Mouse (Mus musculus): ENCODE measurements around the gene Zfp575. TPM values are rescaled to one million over a fixed set of nuclear protein-coding genes. Genes with fewer than 3 reads are reported as not detected.

Gene Zfp575
- polyA plus RNA-seq, 1 experiment from 2014 or later, result 7.3 TPM

GRCm38 (mm10) chr7:24617763-24618162, 30.3 kb upstream of the Zfp575 start:
- H3K4me2 ChIP-seq, result no peak overlapping the region
- H3K4me1 ChIP-seq, result peaks cover 2% of the 10 kb centered on the region; the same call in 1 of the 2 replicates
- peaks cover 7% of the 10 kb centered on the region; the same call in 1 of the 2 replicates for H3K9me3 ChIP-seq
- no peak overlapping the region for H3K27ac ChIP-seq
- WGBS, result 83% methylated on average over 8 of the region's 8 CpGs
- peaks cover 25% of the 10 kb centered on the region for H3K27me3 ChIP-seq
- ATAC-seq (ENCODE audit: insufficient number of reproducible peaks, insufficient read depth, low FRiP score, low TSS enrichment, low read depth), result no peak
- H3K36me3 ChIP-seq, result peaks cover 5% of the 10 kb centered on the region; the same call in 1 of the 2 replicates
- H3K9ac ChIP-seq, result no peak overlapping the region
- no peak overlapping the region for H3K4me3 ChIP-seq

GRCm38 (mm10) chr7:24614816-24615215, 27.4 kb upstream of the Zfp575 start:
- no peak overlapping the region for H3K9ac ChIP-seq
- H3K27ac ChIP-seq, result no peak overlapping the region
- H3K4me1 ChIP-seq, result peaks cover 24% of the 10 kb centered on the region
- 73% methylated on average over 13 of the region's 13 CpGs for WGBS
- no peak overlapping the region for H3K4me3 ChIP-seq
- no peaks in the 10 kb centered on the region for H3K36me3 ChIP-seq
- no peak overlapping the region for H3K4me2 ChIP-seq
- peaks cover 54% of the 10 kb centered on the region for H3K27me3 ChIP-seq
- 0 out of 2 replicates have a peak, but pooled peaks cover 2% of the 10 kb centered on the region for H3K9me3 ChIP-seq
- ATAC-seq (ENCODE audit: insufficient number of reproducible peaks, insufficient read depth, low FRiP score, low TSS enrichment, low read depth), result no peak

GRCm38 (mm10) chr7:24612308-24612910, 25.0 kb upstream of the Zfp575 start:
- Histone ChIP-seq H3K4me2 (peak overlapping the region; percentile 67), H3K27me3 (peaks cover 63% of the 10 kb centered on the region), H3K4me3 (peak overlapping the region; percentile 46), H3K4me1 (peaks cover 24% of the 10 kb centered on the region), H3K9me3 (no peaks in the 10 kb centered on the region), H3K9ac (no peak overlapping the region), H3K36me3 (peaks cover 12% of the 10 kb centered on the region; the same call in 1 of the 2 replicates), H3K27ac (no peak overlapping the region)
- ATAC-seq (ENCODE audit: insufficient number of reproducible peaks, insufficient read depth, low FRiP score, low TSS enrichment, low read depth), result no peak
- WGBS, result 3% methylated on average over 27 of the region's 27 CpGs

- 15% methylated on average over 7 of the region's 7 CpGs for WGBS
- Histone ChIP-seq H3K27ac (no peak overlapping the region), H3K4me2 (peak overlapping the region; percentile 67), H3K36me3 (peaks cover 17% of the 10 kb centered on the region; the same call in 1 of the 2 replicates), H3K4me3 (peak overlapping the region; percentile 46), H3K27me3 (peaks cover 63% of the 10 kb centered on the region), H3K9ac (peak overlapping the region; percentile 46), H3K9me3 (no peaks in the 10 kb centered on the region), H3K4me1 (peaks cover 24% of the 10 kb centered on the region)
- no peak for ATAC-seq (ENCODE audit: insufficient number of reproducible peaks, insufficient read depth, low FRiP score, low TSS enrichment, low read depth)
Observed at GRCm38 (mm10) chr7:24611709-24612108, 24.3 kb upstream of the Zfp575 start.

- Histone ChIP-seq H3K4me1 (peaks cover 24% of the 10 kb centered on the region), H3K27me3 (peaks cover 63% of the 10 kb centered on the region), H3K36me3 (peaks cover 17% of the 10 kb centered on the region; the same call in 1 of the 2 replicates), H3K4me3 (peak overlapping the region; percentile 46), H3K9ac (peak overlapping the region; percentile 46), H3K9me3 (no peaks in the 10 kb centered on the region), H3K4me2 (peak overlapping the region; percentile 67), H3K27ac (peak overlapping the region; percentile 51; the same call in 1 of the 2 replicates)
- ATAC-seq (ENCODE audit: insufficient number of reproducible peaks, insufficient read depth, low FRiP score, low TSS enrichment, low read depth), result peak; percentile 28; the same call in 1 of the 2 replicates
- WGBS, result under 1% methylated on average over 36 of the region's 36 CpGs
Observed at GRCm38 (mm10) chr7:24610879-24611494, 23.5 kb upstream of the Zfp575 start.

GRCm38 (mm10) chr7:24610144-24610878, 22.9 kb upstream of the Zfp575 start, which contains the start of gene Phldb3:
Gene Phldb3 (plus strand): TSS chr7:24610763.
- WGBS, result 3% methylated on average over 27 of the region's 27 CpGs

GRCm38 (mm10) chr7:24608561-24608960, 21.1 kb upstream of the Zfp575 start:
- H3K27ac ChIP-seq, result no peak overlapping the region
- peaks cover 17% of the 10 kb centered on the region; the same call in 1 of the 2 replicates for H3K36me3 ChIP-seq
- no peak overlapping the region for H3K4me3 ChIP-seq
- no peak overlapping the region for H3K9ac ChIP-seq
- peaks cover 24% of the 10 kb centered on the region for H3K4me1 ChIP-seq
- H3K4me2 ChIP-seq, result peak overlapping the region; percentile 14; the same call in 1 of the 2 replicates
- no peak for ATAC-seq (ENCODE audit: insufficient number of reproducible peaks, insufficient read depth, low FRiP score, low TSS enrichment, low read depth)
- H3K9me3 ChIP-seq, result no peaks in the 10 kb centered on the region
- H3K27me3 ChIP-seq, result peaks cover 46% of the 10 kb centered on the region
- 67% methylated on average over 8 of the region's 8 CpGs for WGBS

More at GRCm38 (mm10) chr7:24610144-24610878, 22.9 kb upstream of the Zfp575 start, which contains the start of gene Phldb3:
- ATAC-seq (ENCODE audit: insufficient number of reproducible peaks, insufficient read depth, low FRiP score, low TSS enrichment, low read depth), result 0 out of 2 replicates have a peak, but pooled peaks have one; percentile 2
- H3K4me1 ChIP-seq, result peaks cover 24% of the 10 kb centered on the region
- H3K36me3 ChIP-seq, result peaks cover 17% of the 10 kb centered on the region; the same call in 1 of the 2 replicates
- peak within 1 kb of the TSS; percentile 46 for H3K4me3 ChIP-seq
- H3K9ac ChIP-seq, result peak within 1 kb of the TSS; percentile 46
- H3K27me3 ChIP-seq, result peaks cover 63% of the 10 kb centered on the region
- peak within 1 kb of the TSS; percentile 67 for H3K4me2 ChIP-seq
- no peaks in the 10 kb centered on the region for H3K9me3 ChIP-seq
- H3K27ac ChIP-seq, result peak within 1 kb of the TSS; percentile 51; the same call in 1 of the 2 replicates

- Histone ChIP-seq H3K4me1 (peaks cover 24% of the 10 kb centered on the region), H3K4me2 (peak overlapping the region; percentile 14; the same call in 1 of the 2 replicates), H3K4me3 (no peak overlapping the region), H3K9ac (no peak overlapping the region), H3K27me3 (peaks cover 41% of the 10 kb centered on the region), H3K27ac (no peak overlapping the region), H3K36me3 (peaks cover 17% of the 10 kb centered on the region; the same call in 1 of the 2 replicates), H3K9me3 (no peaks in the 10 kb centered on the region)
- no peak for ATAC-seq (ENCODE audit: insufficient number of reproducible peaks, insufficient read depth, low FRiP score, low TSS enrichment, low read depth)
- 37% methylated on average over 6 of the region's 6 CpGs for WGBS
Observed at GRCm38 (mm10) chr7:24608017-24608416, 20.6 kb upstream of the Zfp575 start.

- 83% methylated on average over 7 of the region's 7 CpGs for WGBS
- H3K4me1 ChIP-seq, result peaks cover 13% of the 10 kb centered on the region
- no peak for ATAC-seq (ENCODE audit: insufficient number of reproducible peaks, insufficient read depth, low FRiP score, low TSS enrichment, low read depth)
Observed at GRCm38 (mm10) chr7:24606046-24606445, 18.6 kb upstream of the Zfp575 start.

GRCm38 (mm10) chr7:24605561-24605960, 18.1 kb upstream of the Zfp575 start:
- H3K4me3 ChIP-seq, result no peak overlapping the region
- peaks cover 17% of the 10 kb centered on the region; the same call in 1 of the 2 replicates for H3K36me3 ChIP-seq
- 84% methylated on average over 7 of the region's 7 CpGs for WGBS
- no peak overlapping the region for H3K27ac ChIP-seq
- H3K9ac ChIP-seq, result no peak overlapping the region
- H3K4me2 ChIP-seq, result no peak overlapping the region
- no peaks in the 10 kb centered on the region for H3K9me3 ChIP-seq
- peaks cover 9% of the 10 kb centered on the region for H3K4me1 ChIP-seq
- no peak for ATAC-seq (ENCODE audit: insufficient number of reproducible peaks, insufficient read depth, low FRiP score, low TSS enrichment, low read depth)
- peaks cover 17% of the 10 kb centered on the region for H3K27me3 ChIP-seq

More at GRCm38 (mm10) chr7:24606046-24606445, 18.6 kb upstream of the Zfp575 start:
- no peak overlapping the region for H3K4me3 ChIP-seq
- peaks cover 17% of the 10 kb centered on the region; the same call in 1 of the 2 replicates for H3K36me3 ChIP-seq
- no peak overlapping the region for H3K9ac ChIP-seq
- no peaks in the 10 kb centered on the region for H3K9me3 ChIP-seq
- no peak overlapping the region for H3K27ac ChIP-seq
- H3K4me2 ChIP-seq, result no peak overlapping the region
- peaks cover 22% of the 10 kb centered on the region for H3K27me3 ChIP-seq

Data from embryonic facial prominence, embryonic 13.5 days (tissue).